Mouse (Mus musculus): ENCODE results near the gene Shc2.

Shc2 gene

DNA sequence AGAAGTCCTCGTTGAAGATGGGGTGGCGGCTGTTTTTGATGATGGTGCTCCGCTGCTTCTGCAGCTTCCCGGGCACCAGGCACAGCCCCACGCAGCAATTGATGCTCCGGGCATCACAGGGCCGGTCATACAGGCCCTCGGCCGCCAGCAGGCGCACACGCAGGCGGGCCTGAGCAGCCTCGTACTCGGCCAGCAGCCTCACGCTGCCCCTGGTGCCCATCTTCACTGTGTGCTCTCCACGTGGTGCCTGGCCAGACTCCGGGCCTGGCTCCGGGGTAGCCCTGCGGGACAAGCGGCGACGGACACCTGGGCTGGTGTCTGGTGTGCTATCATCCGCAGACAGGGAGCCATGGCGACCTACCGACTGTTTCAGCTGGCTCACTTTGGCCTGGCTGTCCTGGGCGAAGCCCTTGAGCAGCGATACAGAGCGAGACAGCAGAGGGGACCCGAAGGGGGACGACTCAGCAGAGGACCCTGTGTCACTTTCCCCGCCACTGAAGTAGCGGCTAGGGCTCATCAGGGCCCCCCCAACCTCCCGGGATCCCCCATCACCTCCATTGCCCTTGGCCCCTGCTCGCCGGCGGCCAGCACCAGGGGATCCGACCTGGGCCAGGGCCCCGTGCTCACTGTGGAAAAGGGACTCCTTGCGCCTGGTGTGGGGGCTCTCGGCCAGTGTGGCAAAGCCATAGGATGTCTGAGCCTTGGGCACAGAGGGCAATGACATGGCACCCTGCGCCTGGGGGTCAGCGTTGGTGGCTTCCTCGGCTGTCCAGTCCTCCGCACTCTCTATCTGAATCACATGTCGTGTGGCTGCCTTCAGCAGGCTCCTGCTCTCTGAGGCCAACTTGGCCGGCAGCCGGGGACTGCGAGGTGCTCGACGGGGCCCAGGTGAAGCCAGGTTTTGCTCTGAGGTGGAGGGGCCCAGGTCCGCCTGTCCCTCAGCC lies 25.3 kb downstream of the Shc2 start:
- peak in 1 of 2 experiments; percentile 38 for DNase-seq

DNA sequence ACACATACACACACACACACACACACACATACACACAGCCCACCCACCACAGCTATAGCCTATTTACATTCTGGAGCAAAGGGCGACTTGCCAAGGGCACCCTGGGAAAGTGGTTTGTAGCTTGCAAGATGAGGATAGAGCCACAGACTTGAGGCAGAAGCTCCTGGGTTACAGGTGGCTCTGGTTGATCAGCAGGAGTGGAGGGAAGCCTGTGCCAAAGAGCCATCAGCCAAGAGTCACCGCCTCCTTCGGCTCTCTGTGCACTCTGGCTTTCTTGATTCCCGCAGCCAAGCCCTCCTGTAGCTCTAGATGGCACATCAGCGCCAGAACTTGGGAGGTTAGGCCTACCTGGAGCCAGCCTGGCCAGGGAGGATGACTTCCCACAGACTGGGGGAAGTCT lies 26.4 kb downstream of the Shc2 start:
- DNase-seq = no peak

DNA sequence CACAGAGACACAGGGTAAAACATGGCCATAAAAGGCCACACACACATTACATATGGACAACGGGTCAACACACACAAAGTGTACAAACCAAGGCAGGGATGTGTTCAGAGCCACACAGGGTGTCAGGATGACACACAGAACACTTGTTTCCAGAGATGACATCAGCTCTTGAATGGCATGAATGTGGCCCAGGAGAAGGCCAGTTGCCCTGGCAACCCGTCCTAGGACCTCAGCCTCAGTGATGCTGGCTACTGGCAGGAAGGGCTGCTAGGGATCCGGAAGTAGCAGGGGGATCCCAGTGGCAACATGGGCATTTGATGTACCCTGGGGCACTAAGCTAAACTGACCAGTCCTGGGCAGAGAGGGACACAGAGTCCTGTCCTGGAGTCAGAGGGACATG lies 28.4 kb downstream of the Shc2 start:
- no peak for DNase-seq

DNA sequence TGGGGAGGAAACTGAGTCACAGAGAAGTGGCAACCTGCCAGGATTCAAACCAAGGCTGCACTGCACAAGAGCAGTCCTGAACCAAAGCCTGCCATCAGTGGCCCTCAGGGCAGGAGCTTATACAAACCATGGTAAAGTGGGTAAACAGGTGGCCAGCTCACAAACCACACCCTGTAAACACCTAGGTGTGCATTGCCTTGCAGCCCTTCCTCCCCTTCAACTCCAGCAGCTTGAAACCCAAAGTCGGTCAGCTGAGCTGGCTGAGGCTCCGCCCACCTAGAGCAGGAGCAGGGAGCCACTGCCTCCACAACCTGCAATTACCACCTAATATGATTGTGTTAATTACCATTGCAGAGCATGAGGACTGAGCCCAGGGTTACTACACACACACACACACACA lies 29.8 kb downstream of the Shc2 start:
- DNase-seq = no peak

DNA sequence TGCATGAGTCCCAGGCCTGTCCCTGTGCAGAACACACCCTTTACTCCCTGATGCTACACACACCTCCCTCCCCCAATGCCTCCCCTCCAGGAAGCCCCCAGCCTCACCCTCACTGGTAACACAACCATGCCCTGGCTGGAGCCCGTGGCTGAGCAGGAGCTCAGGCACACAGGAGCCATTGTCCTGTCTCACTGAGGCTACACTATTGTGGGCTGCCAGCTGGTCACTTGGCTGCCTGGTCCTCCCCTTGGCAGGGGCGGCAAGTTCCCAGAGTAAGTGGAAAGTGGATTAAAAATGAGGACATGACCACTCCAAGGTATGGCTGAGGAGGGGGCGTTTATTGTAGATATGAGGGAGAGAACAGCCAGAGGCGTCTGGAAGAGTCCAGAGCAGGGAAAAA lies 31.2 kb downstream of the Shc2 start:
- DNase-seq = no peak

DNA sequence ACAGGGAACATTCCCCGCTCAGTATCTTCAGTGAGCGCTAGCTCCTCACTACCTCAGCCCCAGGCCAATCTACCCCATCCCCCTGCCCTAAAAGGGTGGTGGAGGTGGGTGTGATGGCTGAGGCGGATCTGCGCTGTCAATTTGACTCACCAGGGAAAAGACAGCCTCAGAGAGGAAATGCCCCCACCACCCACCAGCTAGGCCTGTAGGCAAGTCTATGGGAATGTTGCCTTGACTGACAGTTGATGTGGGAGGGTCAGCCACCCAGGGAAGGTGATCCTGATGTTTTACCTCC lies 39.8 kb downstream of the Shc2 start:
- DNase-seq = no peak

DNA sequence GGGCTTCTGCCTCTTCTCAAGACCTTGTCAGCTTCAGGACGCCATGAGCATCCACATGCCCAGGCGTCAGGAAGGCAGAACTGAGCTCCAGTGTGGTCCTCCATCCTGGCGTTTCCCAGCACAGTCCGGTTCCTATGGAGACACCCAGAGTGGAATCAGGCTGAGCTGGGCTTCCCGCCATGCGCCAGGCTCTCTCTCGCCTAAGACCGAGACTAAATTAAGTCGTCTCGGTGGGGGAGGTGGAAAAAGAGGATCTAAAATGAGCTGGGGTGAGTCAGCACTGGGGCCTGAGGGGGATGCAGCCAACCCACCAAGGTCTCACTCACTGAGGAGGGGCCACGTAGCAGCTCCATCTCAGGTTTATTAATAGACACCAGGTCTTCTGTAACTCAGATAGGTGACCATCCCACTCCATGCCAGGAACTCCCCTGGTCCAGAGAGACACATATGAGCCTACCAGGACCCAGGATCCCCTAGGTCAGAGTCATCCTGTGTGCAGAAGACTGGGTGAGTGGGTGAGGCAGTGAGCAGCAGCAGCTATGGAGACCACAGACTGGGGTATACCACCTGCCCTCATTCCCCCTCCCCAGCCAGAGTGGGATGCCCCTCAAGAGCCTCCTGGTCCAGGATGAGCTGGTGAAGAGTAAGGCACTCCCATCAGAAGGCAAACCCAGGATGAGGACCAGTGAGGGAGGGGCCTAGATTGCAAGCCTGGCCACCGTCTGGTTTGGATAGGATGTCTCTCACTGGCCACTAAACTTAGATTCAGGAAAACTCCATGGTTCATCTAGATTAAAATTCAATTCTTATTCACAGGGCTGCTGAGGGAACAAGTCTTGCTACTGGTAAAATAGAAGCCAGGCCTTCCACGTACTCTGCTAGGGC lies 40.4 kb downstream of the Shc2 start:
- no peak for DNase-seq

DNA sequence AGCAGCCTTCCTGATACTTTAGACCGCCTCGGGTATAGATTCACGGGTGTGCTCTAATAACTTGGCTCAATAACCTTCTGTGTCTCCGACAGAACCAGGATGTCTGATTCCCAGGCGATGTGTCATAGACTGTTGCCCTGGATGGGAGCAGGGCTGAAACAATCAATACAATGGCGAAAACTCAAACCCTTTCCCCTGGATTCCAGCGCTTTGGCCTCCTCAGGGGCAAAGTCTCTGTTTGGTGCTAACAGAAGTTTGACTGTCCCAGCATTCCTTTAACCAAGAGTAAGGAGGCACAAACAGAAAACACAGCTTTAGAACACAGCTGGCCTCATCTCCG lies 42.2 kb downstream of the Shc2 start:
- no peak for DNase-seq

DNA sequence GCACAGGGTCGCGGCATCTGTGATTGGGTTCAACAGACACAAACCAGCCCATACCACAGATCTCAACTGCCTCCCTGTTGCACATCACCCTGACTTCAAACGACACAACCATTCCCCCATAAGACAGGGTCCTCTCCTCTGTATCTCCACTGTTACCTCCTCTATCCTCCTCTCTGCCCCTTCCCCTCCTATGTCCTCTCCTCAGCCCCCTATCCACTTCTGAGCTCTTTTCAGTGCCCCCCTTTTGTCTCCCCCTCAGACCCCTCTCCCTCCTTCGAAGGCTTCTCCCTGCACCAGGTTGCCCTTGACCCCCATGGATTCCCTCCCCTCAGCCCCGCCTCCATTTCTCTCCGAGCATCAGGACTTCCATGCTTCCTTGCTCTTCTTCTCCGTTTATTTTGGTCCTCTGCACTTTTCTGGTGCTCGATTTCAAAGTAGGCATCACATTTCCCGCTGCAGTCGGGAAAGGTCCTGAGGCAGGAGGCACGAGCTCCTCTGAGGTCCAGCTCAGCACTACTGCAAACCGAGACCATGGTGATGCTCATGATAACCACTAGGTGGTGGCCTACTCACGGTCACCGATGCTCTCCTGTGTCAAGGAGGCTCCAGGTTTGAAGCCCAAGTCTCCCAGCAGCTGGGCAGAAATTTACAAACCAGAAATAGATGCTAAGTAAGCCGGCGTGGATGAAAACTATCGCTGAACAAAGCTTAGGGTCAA lies 42.7 kb downstream of the Shc2 start:
- DNase-seq = peak; percentile 57 to 69

DNA sequence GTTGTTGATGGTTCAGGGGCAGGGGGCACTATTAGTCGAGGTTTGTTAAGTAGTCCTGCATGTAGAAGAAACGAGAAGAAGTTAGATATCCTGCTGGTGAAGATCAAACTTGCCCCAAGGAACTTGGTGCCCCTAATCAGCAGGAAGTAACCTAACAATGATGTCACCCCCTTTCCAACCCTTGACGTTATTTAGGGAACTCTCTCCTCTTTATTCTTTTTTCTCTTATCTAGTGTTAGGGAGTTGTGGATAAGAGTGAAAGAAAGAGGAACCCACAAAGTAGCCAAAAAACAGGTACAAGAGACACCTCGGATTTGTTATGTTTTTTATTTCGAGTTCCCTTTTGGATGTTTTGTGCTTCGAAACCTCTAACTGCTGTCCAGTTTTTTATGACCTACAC lies 43.6 kb downstream of the Shc2 start:
- DNase-seq = no peak

DNA sequence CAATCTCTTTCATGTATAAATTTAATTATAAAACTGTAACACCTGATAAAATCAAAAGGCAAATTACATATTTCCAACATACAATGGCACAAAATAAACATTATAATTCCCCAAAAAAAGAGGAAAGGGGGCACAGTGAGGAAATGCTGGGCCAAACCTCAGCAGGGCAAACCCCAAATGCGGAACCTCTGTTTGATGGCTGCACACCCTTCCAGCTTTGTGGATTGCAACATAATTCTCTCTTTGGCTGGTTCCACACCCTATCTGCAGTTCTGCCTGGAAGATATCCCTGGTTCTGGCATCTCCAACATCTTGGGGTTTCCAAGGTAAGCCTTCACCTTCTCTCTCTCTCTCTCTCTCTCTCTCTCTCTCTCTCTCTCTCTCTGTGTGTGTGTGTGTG lies 47.0 kb downstream of the Shc2 start:
- no peak for DNase-seq

DNA sequence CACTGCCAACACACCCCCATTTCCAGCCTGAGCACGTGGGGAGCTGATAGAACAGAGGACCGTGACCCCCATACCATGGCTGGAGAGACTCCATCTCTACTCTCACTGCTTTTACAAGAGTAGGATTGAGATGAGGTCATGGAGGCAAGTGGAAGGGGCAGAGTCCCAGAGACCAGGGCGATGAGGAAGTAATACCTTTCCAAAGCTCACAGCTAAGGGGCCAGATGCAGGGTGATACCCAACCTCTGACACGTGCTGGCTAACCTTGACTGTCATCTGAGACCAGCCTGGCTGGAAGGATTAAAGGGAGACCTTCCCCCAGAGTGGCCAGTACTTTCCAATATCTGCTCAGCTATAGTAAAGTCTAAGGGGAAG lies 50.0 kb downstream of the Shc2 start:
- no peak for DNase-seq

DNA sequence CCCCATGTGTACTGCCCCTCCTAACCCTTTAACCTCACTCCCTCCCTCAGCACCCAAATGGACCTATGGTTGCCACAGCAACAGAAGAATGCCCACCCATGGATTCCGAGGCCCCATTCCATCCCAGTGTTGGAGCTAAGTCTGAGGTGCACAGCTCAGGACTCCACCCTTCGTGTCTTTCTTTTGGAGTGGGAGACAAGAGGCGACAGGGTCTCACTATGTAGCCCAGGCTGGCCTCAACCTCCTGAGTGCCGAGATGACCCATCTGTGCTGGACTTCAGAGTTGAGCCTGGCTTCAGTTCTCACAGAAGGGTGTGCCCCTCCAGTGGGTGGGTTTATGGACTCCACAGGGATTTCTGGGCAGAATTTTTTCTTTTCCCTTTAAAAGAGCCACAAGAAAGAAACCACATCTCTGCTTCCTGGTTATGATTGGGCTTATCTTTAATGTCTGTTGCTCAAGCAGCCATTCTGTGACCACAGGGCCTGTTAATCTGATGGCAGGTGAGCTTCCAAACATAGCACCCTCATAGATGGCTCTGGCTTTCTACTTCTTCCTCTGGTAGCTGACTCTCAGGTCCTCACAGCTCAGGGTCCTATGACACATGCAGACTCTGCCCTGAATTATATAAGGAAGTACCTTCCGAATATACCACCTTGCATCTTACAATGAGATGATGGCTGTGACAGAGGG lies 50.5 kb downstream of the Shc2 start, which contains the start of gene Theg:
Gene Theg (minus strand): TSS at position 271 of the 691 bp plus-strand sequence.
- DNase-seq = no peak

DNA sequence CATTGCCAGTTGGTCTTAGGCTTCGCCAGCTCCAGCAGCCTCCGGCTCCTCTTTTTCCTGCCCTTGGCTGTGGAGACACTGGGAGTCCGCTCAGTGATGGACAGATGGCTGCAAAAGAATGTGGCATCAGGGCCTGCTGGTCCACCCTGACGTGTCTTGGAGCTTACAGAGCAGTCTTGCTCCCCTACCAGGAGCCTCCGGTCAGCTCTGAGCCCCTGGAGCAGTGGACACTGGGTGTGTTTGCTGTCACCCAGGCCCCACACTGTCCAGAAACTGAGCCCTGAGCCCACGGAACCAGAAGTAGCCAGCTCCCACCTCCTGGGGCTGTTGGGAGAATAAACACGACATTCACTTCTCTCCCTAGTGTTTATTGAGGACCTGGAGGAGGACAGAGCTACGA lies 51.5 kb downstream of the Shc2 start:
- DNase-seq = no peak

DNA sequence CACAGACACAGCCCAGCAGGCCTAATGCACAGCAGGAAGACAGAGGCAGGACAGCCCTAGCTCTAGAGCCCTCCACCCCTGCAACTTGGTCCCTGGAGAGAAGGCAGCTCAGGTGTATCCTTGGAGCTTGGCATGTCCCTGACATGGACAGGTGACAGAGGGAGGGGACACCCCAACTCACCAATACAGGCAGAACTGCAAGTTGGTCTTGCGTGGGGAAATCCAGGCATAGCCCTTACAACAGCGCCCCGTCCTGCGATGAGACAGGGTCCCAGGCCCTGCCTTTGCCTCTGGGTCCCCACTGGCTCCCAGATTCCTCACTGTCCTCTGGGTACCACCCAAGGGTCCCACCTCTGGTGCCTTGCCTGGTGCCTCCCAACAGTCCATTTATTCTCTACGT lies 52.0 kb downstream of the Shc2 start:
- DNase-seq = no peak

DNA sequence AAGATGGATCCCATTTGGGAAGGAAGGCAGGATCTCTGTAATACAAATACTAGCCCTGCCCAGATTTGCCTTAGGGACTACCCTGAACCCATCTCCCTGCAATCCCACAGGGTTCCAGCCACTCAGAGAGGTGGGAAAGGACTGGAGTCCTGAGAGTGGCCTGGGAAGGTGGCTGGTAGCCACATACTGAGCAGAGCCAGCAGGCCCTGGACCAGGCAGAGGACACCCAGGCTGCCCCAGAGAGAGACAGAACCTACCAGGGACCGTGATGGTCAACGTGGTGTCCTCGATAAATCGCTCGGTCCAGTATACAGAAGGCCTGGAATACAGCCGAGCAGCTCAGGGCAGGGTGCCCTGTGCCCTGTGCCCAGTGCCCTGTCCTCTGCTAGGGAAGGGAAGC lies 52.6 kb downstream of the Shc2 start:
- DNase-seq = no peak

DNA sequence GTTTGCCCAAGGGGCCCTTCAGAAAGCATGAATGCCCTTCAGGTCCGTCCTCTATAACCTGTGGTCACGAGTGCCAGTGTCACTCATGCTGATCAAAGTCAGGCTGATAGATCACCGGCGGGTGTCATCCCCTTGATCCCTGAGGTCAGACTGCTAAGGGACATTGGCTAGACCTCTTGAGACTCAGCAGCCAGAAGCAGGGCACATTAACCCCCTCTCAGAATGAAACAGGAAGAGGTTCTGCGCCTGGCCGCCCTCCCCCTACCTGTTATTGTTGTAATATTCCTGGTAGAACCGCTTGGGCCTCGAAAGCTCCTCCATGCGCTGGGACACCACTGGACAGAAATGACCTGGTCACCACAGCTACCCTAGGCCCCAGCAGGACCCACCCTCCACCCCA lies 53.3 kb downstream of the Shc2 start:
- DNase-seq = no peak

DNA sequence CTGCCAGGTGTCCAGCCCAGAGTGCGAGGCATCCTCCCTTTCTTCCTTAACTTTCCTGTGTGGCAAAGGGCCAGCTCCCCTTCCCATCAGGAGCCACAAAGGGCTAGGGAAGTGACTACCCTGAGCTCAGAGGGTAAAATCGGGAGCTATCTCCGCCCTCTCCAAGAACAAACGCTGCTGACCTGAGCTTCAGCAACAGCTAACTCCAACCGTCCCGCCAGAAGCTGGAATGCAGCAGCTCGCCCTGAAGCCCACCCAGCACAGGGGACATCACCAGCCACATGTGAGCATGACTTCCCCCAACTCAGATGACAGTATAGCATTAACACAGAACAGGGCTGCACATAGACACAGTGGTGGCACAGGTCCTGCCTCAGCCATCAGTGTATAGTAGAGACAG lies 53.7 kb downstream of the Shc2 start:
- DNase-seq = no peak

DNA sequence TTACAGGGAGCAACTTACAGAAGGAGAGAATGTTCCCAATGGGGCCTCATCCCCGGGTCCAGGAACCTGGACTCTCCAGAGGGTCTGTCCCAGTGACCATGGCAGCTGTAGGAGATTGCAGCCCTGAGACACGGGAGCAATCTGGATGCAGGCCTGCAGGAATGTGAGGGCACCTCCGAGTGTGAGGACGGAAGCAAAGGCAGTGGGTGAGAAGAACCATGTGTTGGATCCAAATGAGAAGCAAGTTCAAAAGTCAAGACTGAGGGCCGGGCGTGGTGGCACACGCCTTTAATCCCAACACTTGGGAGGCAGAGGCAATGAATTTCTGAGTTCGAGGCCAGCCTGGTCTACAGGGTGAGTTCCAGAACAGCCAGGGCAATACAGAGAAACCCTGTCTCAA lies 56.2 kb downstream of the Shc2 start:
- no peak for DNase-seq

DNA sequence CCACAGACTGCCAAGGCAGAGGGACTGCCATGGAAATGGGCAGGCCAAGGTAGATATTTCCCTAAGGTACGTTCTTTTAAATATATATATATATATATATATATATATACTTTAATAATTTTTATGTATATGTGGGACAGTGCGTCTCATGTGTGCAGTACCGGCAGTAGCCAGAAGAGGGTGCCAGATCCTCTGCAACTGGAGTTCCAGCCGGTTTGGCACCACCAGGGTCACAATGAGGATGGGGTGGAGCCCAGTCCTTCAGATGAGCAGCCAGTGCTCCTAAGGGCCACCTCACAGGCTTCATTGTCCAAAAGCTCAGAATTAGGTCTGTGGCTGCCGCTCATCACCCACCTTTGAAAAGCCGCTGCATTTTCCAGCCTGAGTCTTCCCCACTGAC lies 56.9 kb downstream of the Shc2 start:
- peak; percentile 4 to 72 for DNase-seq

DNA sequence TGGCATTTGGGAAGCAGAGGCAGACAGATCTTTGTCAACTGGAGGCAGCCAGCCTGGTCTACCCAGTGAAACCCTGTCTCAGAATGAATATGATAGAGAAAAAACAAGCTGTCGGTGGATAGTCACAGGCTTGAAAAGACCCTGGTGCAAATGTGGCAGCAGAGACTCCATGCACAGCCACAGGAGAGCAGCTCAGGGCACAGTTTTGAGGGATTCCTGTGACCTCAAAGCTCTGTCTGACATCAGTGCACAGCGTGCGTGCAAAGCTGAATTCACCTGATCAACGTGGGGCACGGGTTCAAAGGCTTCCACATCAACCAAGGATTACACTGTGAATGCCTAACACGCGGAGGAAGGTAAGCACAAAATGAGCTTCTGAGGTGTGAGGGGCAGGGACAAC lies 57.4 kb downstream of the Shc2 start:
- DNase-seq = no peak

DNA sequence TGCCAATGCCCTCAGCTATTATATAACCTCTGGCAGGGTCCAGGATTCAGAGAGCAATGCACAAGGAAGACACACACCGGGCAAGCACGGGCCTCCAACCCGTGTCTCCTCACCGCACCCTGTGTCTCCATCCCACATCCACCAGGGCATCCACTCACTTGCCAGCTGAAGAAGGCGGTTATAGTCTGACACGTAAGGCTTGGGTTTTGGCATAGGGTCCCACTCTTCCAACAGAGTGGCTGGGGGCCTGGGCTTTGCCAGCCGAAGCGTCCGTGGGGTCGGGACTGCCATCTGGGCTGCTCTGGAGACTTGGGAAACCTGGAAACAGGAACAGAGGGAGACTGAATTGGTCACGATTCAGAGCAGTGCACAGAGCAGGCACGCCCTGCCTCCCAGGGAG lies 57.9 kb downstream of the Shc2 start:
- DNase-seq = no peak

DNA sequence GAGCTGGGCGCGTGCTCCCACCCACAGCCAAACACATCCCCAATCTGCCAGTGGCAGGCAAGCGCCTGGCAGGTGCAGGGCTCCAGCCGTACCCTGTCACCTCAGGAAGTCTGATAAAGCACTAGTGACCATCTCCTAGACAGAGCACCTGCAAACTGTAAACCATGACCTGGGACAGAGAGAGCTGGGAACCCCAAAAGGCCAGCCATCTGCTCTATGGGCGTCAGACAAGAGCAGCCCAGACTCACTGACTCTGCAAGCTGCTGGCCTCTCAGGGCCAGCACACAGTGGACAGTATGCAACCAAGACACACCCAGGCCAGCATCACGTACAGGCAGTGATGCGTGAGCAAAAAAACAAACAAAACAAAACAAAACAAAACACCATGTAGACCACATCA lies 58.8 kb downstream of the Shc2 start:
- DNase-seq = no peak
